Mouse (Mus musculus): ENCODE results near the gene Ntn3.
A peak's percentile ranks its signal among the peaks of the same experiment; 100 is the strongest.

Gene Ntn3

GRCm38 (mm10) chr17:24209043-24209915, at the start of gene Ntn3:
Ntn3 (minus strand) TSS chr17:24209531.
- DNase-seq (ENCODE audit: low spot score in 2 of 2), result peak; percentile 59 to 72

- no peak for DNase-seq (ENCODE audit: low spot score in 2 of 2)
These were observed 49.6 kb upstream of the Ntn3 start for GRCm38 (mm10) chr17:24258981-24259380.

- DNase-seq (ENCODE audit: low spot score in 2 of 2), result no peak
These were observed 43.0 kb upstream of the Ntn3 start for GRCm38 (mm10) chr17:24252329-24252728.

GRCm38 (mm10) chr17:24251320-24252069, 42.2 kb upstream of the Ntn3 start, which contains the start of gene Ccnf:
Ccnf (minus strand) TSS chr17:24251484.
- DNase-seq (ENCODE audit: low spot score in 2 of 2), result peak; percentile 95 to 96

GRCm38 (mm10) chr17:24250988-24251319, 41.6 kb upstream of the Ntn3 start:
- no peak for DNase-seq (ENCODE audit: low spot score in 2 of 2)

- DNase-seq (ENCODE audit: low spot score in 2 of 2), result no peak
These were observed 39.3 kb upstream of the Ntn3 start for GRCm38 (mm10) chr17:24248641-24249040.

- DNase-seq (ENCODE audit: low spot score in 2 of 2), result no peak
These were observed 34.7 kb upstream of the Ntn3 start for GRCm38 (mm10) chr17:24244061-24244460.

- DNase-seq (ENCODE audit: low spot score in 2 of 2), result no peak
These were observed 34.1 kb upstream of the Ntn3 start for GRCm38 (mm10) chr17:24243311-24243969.

- DNase-seq (ENCODE audit: low spot score in 2 of 2), result no peak
These were observed 27.6 kb upstream of the Ntn3 start for GRCm38 (mm10) chr17:24236921-24237320.

GRCm38 (mm10) chr17:24236479-24236878, 27.1 kb upstream of the Ntn3 start:
- DNase-seq (ENCODE audit: low spot score in 2 of 2), result no peak

GRCm38 (mm10) chr17:24227941-24228340, 18.6 kb upstream of the Ntn3 start:
- no peak for DNase-seq (ENCODE audit: low spot score in 2 of 2)

- DNase-seq (ENCODE audit: low spot score in 2 of 2), result no peak
These were observed 17.4 kb upstream of the Ntn3 start for GRCm38 (mm10) chr17:24226721-24227120.

- DNase-seq (ENCODE audit: low spot score in 2 of 2), result no peak
These were observed 16.5 kb upstream of the Ntn3 start for GRCm38 (mm10) chr17:24225851-24226250.

GRCm38 (mm10) chr17:24224741-24225140, 15.4 kb upstream of the Ntn3 start:
- no peak for DNase-seq (ENCODE audit: low spot score in 2 of 2)

- no peak for DNase-seq (ENCODE audit: low spot score in 2 of 2)
These were observed 14.2 kb upstream of the Ntn3 start for GRCm38 (mm10) chr17:24223513-24223912.

GRCm38 (mm10) chr17:24222653-24223052, 13.3 kb upstream of the Ntn3 start:
- no peak for DNase-seq (ENCODE audit: low spot score in 2 of 2)

- DNase-seq (ENCODE audit: low spot score in 2 of 2), result peak; percentile 90 to 91
These were observed 11.4 kb upstream of the Ntn3 start, which contains the start of gene Tedc2 for GRCm38 (mm10) chr17:24220435-24221411. Tedc2 (minus strand) TSS chr17:24220851.

GRCm38 (mm10) chr17:24216836-24217235, 7.5 kb upstream of the Ntn3 start:
- DNase-seq (ENCODE audit: low spot score in 2 of 2), result no peak

GRCm38 (mm10) chr17:24213186-24213585, 3.9 kb upstream of the Ntn3 start:
- no peak for DNase-seq (ENCODE audit: low spot score in 2 of 2)

- no peak for DNase-seq (ENCODE audit: low spot score in 2 of 2)
These were observed 3.2 kb upstream of the Ntn3 start for GRCm38 (mm10) chr17:24212441-24213018.
